ENCODE assay signal across 8 mouse cellular contexts in the genomic region with DNA sequence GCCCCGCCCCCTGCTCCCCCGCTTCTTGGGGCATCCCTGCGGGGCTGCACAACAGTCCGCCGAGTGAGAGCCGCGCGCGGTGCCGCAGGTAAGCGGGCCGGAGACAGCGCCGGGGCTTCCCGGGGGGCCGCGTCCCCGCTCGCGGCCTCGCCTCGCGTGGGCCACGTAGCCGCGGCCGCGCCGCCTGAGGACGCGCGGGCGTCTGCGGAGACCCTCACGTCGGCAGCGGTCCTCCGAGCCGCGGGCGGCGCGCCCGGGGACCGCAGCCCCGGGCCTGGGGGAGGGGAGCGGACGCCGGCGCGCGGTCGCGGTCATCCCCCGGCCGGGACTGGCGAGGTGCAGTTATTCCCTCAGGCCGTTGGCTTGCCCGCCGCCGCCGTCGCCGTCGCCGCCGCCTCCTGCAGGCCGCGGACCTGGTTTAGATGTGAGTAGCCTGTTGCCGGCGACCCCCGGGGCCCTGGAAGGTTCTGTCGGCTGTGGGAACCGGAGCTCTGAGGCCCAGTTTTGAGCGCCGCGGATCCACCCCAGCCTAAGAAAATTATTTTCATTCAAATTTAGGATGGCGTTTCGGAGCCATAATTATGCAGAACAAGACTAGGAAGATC. TPM values are rescaled to one million over a fixed set of nuclear protein-coding genes. Genes with fewer than 3 reads are reported as not detected.
DNase-seq lines count a peak whose midpoint lies in the region; ATAC-seq lines count a peak whose summit lies in the region.

No protein-coding gene starts in this region.

- peak overlapping the region; percentile 83 for H3K4me3 ChIP-seq in embryonic facial prominence, embryonic 12.5 days

- no peaks in the 10 kb centered on the region for H3K36me3 ChIP-seq in embryonic facial prominence, embryonic 12.5 days

- no peaks in the 10 kb centered on the region for H3K27me3 ChIP-seq in embryonic facial prominence, embryonic 12.5 days

- peak overlapping the region; percentile 93 for H3K27ac ChIP-seq in embryonic facial prominence, embryonic 12.5 days

- no peak; the same call in 1 of the 2 replicates for ATAC-seq in embryonic facial prominence, embryonic 12.5 days (ENCODE audit: insufficient number of reproducible peaks, insufficient read depth, low FRiP score, low TSS enrichment)
- peak; percentile 11 for ATAC-seq in inflammation-experienced regulatory T-cells, adult 6 months

- H3K9ac ChIP-seq in embryonic facial prominence, embryonic 12.5 days: peak overlapping the region; percentile 92

- H3K4me2 ChIP-seq in embryonic facial prominence, embryonic 12.5 days (replicated peaks): peak overlapping the region; percentile 78

- no peaks in the 10 kb centered on the region for H3K9me3 ChIP-seq in embryonic facial prominence, embryonic 12.5 days

- 1% methylated on average over 78 of the region's 79 CpGs for WGBS in embryonic facial prominence, embryonic 12.5 days

- DNase-seq in cerebellum, adult 9-10 months: peak; percentile 16
- no peak for DNase-seq in cerebellum, postnatal 4 days (ENCODE audit: low spot score in 2 of 2)
- DNase-seq in retina, embryonic 14.5 days (ENCODE audit: low spot score): peak; percentile 61
- DNase-seq in retina, postnatal 1 day: no peak
- DNase-seq in mesoderm, embryonic 11.5 days (ENCODE audit: low read depth, low spot score): peak; percentile 26
- DNase-seq in ovary, postnatal 10 days (ENCODE audit: low spot score): no peak

- H3K4me1 ChIP-seq in embryonic facial prominence, embryonic 12.5 days: peaks cover 28% of the 10 kb centered on the region

RNA-seq across cellular contexts. Expression of a gene that starts 1.4 kb away (rescaled TPM):
- polyA plus RNA-seq in embryonic facial prominence, embryonic 12.5 days (2016; fragmentation: Nextera tagmentation; extraction: Ambion mirVana): 59.2 and 59.4 TPM in 2 replicates
- polyA plus RNA-seq in inflammation-experienced regulatory T-cells, adult 6 months (2017; shearing (Covaris generic)): 10 to 100 TPM; 20.6 to 36.6 (median 30.0) TPM

Comparison
In these comparisons a context has a peak if more than half of its experiments do, and no peak if none do; other contexts are left out.
1. DNase-seq: peak in cerebellum, adult 9-10 months (single experiment), retina, embryonic 14.5 days (single experiment) and mesoderm, embryonic 11.5 days (single experiment); none in cerebellum, postnatal 4 days (0 of 2), retina, postnatal 1 day (single experiment) and ovary, postnatal 10 days (single experiment).